Mouse (Mus musculus) gastrocnemius, postnatal 14 days (tissue): ENCODE measurements around the gene 1700029F12Rik. TPM values are rescaled to one million over a fixed set of nuclear protein-coding genes. Genes with fewer than 3 reads are reported as not detected.

Source experiments
- DNase-seq: peaks from one replicate; pipeline ENCODE4 v3.0.0; 2021; ENCODE audit warnings: mixed read lengths
- intact Hi-C: fragments of 180-260 bp; cut with DNase I; formaldehyde crosslinking; loops from one replicate; pipeline ENCODE4 v1.15.1; 2025; ENCODE audit warnings: low total_unique reads
- total RNA-seq, 2 experiments: library from RNA; stranded (reverse); gene quantifications; 2 replicates each; pipeline ENCODE4 v1.2.3; 2021

The 1700029F12Rik gene
- total RNA-seq, 2 experiments from 2014 or later, result not detected

DNA sequence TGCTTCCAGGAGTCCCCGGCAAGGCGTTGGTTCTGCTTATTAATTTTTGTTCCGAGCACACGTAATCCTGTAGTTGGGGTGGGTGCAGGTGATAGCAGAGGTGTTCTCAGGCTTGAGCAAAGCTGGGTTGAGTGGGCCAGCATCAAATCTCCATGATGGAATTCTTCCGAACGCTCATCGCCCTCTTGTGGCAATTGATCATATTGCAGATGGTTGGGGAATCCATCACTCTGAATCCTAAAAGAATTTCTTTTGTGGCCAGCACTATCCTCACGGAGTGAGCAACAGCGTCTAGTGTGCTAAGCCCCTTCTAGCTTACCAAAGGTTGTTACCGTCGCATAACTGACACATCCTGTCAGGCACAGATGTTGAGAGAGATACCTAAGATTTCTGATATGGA is 18.5 kb upstream of the 1700029F12Rik start:
- peak; percentile 30 for DNase-seq
- intact Hi-C loops, result loop anchor here (10.0 kb wide), 1 partner anchor 198 kb away; no protein-coding TSS in a partner anchor

DNA sequence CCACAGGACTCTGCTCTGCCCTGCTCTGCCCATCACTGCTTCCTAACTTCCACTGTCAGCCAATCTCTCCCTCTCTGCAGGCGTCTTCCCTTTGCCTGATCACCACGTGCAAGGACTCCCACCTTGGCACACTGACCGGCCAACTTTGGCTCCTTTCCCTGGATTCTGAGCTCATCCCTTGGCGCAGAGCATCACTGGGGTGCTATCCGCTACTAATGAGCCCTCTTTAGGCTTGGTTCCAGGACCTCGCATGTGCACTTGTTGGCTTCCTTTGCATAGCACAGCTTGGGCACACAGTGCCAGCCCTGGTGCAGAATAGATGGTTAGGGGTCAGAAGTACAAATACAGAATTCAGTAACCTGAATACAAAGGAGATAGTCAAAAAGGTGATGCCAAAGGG is 17.0 kb upstream of the 1700029F12Rik start:
- no peak for DNase-seq
- intact Hi-C loops, result loop anchor here (10.0 kb wide), 1 partner anchor 196 kb away; no protein-coding TSS in a partner anchor

DNA sequence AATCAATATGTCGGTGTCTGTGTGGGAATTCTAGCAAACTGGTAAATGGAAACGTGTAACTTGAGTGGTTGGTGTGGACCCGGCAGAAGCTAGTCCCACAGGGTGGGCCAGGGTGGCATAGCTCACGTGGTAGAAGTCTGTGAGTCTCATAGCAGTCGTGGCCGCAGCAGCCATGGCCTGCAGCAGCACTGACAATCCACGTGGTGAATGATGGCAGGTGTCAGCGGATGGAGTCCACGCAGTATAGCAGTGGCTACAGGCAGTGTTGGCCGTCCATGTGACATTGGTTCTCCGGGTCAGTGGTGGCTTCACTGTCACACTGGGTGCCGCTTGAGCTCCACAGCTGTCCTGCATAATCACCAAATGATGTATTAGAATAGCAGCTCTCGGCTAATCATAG is 4.1 kb downstream of the 1700029F12Rik start:
- intact Hi-C loops, result no loop called here
- DNase-seq, result no peak

DNA sequence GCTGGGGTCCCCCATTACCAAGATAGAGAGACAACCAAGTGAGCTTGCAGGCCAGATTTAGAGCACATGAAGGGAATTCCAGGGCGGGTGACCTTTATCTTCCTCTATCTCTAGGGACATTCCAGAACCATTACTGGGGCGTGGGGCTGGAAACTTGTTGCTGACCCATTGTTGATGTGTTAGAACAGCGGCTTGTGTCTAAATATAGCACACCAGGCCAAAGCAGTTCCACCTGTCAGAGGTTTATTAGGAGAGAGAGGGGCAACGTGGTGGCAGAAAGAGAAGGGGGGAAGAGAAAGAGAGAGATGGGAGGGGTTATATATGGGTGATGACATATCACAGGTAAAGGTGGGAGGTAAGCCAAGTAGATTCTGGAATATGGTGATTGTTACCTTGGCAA is 12.3 kb downstream of the 1700029F12Rik start:
- no peak for DNase-seq
- intact Hi-C loops, result no loop called here

DNA sequence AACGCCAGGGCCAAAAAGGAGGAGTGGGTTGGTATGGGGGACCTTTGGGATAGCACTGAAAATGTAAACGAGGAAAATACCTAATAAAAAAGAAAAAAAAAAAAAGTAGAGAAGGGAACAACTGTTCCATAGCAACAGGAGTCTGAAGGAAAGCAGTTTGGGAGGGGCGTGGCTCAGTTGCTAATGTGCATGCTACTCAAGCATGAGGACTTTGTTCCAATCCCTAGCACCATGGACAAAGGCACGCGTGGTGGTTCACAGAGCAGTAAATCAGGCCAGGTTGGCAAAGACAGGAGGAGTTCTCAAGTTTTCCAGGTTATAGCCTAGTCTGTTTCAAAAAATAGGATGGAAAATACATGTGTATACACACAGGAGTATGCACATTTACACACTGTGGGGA is 14.0 kb downstream of the 1700029F12Rik start:
- intact Hi-C loops, result no loop called here
- DNase-seq, result no peak

DNA sequence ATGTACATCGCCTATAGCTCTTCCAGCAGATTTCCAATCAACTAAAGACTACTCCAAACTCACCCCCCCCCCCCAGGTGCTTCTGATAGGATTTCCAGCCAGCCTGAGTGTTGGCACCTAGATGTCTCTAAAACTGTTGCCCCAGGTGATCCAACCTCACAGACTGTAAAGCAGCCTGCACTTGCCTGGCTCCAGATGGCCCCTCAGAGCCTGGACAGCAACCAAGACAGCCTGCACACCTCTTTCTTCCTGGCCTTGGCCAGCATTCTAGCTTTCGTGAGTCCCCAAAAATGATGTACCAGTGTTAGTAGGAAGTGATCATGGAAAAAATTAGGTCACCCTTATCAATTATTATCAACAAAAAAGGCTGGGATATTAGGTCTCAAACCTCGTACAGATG is 16.5 kb downstream of the 1700029F12Rik start:
- DNase-seq, result no peak
- intact Hi-C loops, result no loop called here

DNA sequence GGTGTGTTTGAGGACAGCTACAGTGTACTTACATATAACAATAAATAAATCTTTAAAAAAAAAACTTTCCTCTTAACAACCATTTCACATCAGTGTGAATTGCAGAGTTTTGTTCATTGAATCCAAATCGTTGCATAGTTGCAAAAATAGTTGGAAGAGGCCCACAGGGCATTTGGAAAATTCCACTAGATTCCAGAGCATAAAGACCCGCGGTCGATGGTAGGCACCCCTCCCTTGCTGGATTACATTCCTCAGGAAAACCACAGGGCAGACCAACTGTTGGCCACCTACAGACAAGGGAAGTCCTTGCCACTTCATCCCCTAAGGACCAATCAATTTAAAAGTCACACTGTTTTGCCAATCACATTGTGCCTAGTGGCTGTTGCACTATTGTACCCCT is 19.8 kb downstream of the 1700029F12Rik start:
- DNase-seq, result no peak
- intact Hi-C loops, result no loop called here

DNA sequence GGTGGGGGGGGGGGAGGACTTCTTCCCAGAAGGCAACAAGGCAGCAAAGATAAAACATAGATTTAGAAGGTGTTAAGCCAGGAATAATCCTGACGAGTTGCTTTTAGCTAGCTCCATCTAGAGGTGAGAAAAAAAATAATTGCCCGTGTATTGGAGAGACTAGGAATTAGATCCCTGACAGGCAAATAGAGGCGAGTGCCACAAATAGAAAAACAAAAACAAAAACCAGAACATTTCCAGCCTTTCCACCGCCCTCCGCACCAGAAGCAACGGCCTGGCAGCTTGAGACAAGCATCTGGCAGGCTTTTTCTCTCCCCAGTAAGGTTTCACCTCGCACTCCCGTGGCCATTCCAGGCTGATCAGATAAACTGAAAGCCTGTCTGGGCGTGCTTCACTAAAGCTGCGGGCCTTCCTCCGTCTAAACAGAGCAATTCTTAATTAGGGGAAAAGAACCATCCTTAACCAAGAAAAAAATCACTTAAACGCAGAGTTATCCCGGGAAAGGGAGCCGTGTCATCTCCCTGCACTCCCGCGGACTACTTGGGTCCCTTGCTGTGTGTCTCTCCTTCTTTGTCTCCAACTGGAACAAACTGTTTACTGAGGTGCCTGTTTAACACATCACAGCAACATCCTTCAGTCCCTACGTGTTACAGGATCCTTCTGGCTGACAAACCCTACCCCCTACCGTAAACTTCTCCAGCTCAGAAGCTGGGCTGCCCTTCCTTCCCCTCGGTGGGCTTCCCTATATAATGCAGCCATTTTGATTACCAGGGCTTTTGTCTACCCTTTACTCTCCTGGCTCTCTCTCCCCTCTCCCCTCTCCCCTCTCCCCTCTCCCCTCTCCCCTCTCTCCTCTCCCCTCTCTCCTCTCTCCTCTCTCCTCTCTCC is 25.7 kb downstream of the 1700029F12Rik start:
- intact Hi-C loops, result no loop called here
- DNase-seq, result no peak

DNA sequence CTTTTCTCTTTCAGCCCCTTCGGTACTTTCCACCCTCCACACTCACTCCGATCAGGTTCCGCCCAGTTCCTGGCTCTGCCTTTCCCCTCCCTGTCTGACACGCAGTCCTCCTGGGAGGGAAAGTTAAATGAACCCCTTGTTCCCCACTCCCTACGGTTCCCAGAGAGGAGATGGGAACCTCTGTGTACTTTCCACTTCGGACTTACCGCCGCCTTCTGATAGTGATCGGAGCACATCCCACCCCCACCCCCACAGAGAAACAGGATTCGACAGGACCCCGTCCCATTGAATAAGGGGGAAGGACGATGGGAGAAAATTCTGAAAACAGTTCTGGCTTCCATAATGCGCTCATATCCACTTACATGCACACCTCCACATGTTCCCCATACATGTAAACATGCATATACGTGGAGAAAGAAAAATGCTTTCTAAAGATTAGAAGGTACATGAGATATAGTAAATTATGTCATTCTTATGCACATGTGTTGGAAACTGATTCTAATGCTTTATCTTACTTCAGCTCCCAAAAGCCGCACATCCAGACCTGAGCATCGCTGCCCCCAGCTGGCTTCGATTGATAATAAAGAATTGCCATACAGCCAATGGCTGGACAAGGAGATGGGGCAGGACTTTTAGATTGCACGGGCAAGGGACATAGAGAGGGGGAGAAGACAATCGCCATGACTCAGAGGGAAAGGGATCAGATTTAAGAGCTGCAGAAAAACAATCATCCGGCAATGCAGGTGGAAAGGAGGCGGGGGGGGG is 26.5 kb downstream of the 1700029F12Rik start:
- intact Hi-C loops, result no loop called here
- DNase-seq, result no peak

DNA sequence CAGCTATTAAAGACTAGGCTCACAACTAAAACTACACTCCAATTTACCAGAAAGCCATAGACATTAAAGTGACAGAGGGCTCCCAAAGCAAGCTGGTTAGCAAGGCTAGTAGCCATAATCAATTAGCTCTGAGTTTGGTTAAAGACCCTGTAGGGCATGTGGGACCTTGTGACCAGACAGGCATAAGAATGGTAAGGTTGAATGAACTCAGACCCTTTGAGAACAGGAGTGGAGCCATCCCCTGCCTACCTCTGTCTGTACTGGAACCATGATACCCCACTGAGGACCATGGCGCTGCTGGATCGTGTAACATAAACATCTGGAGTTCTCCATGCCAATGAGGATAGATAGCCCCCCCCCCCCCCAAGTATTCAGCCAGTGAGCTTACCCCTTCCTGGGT is 27.4 kb downstream of the 1700029F12Rik start:
- DNase-seq, result no peak
- intact Hi-C loops, result no loop called here

DNA sequence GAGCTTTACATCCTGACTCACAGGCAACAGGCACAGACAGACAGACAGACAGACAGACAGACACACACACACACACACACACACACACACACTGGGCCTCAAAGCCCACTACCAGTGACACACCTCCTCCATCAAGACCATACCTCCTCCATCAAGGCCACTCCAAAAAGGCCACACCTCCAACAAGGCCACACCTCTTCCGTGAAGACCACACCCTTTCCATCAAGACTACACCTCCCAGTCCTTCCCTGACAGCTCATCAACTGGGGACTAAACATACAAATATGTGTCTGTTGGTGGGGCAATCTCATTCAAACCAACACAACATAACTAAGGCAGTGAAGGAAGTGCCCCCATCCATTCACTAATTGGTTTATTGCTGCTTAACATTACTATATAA is 37.1 kb downstream of the 1700029F12Rik start:
- DNase-seq, result no peak
- intact Hi-C loops, result no loop called here

DNA sequence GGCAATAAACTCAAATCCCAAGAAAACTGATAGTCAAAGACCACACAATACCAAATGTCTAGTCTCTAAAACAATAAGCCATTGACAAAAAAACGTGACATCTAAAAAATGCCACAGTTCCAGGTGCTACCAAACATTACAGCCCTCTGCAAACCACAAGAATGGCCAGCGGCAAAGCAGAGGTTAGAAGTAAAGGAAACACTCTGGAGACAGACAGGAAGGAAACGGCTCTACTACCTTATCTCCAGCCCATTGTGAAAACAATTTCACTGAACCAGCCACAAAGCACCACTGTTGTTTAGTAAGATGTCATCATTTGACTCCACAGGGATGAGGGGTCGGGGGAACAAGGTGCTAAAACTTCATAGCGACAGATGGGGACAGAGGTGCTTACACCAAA is 38.9 kb downstream of the 1700029F12Rik start:
- intact Hi-C loops, result no loop called here
- no peak for DNase-seq

DNA sequence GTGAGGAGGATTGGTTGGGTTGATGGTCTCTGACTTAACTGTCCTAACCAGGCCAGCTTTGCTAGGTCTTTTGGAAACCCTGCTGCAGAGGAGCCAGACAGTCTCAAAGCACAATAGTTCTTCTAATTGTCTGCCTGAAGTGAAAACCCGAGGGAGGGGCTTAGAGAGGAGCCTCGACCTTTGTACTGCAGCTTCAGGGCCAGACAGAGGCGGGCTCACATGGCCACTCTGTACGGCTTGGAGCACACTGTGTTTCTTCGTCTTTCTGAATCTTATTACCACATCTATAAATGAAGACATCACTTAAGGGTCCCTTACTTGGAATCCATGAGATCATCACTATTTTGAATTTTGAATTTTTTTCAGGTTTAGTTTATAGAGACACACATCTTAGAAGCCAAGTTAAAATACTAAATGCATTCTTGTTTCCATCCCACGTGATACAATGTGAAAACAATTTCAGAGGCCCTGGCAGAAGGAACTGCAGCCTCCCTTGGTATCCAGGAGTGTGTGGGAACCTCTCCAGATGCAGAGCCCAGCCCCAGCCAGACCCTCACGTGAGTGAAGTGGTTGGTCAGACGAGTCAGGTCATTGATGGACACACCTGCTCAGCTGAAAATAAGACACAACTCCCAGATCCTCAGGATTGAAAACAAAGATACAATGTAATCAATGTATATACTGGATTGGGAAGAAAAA is 40.7 kb downstream of the 1700029F12Rik start:
- DNase-seq, result no peak
- intact Hi-C loops, result no loop called here

DNA sequence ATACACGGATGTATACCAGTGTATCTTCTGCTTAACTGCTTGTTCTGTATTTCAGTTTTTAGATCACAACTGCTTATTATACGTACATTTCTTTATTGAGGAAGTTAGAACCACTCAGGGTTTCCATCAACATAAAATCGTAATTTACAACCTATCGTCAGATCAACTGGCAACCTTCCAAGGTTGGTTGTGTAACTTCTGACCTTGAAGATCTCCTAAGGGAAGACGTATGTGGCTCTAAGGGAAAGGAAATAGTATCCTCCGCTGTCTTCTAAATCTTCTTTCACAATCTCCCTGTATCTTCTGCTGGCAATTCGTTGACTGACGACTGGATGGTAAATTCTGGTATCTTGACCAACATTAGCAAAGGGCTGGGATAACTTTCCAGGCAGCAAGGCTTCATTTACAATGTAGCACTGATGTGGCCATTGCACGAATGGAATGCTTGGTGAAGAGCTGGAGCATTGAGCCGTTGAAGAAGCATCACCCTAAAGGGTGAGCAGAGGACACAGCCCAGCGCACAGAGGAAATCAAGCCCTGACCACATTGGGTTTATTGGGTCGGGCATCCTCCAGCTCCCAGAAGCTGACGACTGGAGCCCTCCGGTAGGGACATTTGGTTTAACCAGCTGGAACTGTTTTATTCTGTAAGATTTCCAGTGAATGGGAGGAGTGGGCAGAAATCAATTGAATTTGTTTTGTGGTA is 43.4 kb downstream of the 1700029F12Rik start:
- no peak for DNase-seq

DNA sequence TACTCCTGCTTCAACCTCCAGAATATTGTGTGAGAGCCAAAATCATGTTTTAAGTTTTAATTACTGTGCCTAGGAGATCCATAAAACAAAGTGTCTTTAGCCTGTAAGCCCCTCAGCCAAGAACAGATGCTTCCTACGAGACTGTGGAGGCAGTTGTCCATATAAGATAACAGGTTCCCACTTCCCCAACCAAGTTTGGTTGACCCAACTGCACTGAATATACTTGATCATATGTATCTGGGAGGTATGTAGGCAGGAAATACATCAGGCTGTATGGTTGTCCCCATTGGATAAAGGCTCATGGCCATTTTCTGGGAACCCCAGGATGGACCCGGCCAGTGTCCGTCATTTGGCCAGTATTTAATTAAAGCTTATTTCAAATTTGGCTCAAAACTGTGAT is 44.1 kb downstream of the 1700029F12Rik start:
- intact Hi-C loops, result no loop called here
- DNase-seq, result no peak

More for the DNA sequence above, 43.4 kb downstream of the 1700029F12Rik start:
- intact Hi-C loops, result no loop called here

DNA sequence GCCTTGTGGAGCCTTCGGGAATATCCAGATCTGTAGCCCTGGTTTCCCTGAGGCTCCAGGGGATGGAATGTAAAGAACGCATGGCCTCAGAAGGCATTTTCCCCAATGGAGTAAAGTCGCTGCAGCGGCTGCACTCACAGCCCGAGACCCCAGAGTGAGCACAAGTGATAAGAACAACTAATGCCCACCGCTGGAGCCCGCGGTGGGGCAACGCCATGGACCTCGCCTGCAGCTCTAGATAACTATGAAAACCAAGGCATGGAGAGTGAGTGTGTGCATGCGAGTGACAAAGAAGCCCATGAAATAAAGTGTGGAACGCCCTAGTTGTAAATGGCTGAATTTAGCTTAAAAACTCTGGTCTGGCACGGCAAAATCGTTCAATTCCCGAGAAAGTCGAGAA is 45.0 kb downstream of the 1700029F12Rik start:
- intact Hi-C loops, result no loop called here
- no peak for DNase-seq

DNA sequence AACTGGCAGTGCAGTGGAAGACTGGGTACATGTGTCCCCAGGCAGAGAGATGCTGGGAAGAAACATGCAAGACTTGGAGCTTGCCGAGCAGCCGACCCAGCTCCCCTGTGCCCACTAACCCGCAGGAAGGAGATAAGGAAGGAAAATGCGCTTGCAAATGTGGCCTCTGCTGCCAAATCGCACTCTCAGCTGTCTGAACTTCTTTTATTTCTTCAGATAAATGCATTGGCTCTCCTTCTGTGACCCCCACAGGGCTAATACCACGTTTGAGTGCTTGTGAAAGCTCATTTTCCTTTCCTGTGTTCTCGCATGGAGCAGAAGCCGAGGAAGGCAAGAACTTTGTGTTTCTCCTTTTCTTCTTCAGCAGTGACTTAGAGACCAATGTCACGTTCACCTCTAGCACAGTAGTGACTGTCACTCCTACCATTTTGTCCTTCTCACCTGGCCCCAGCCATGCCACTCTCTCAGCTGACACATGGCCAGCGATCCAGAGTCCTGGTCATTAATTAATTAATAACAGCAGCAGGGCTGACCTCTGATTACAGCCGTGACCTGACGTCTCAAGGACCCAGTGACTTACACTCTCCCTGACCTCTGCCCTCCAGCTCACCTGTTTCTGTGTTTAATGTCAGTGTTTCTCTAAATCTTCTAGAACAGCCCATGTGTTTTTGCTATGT is 48.4 kb downstream of the 1700029F12Rik start:
- intact Hi-C loops, result no loop called here
- no peak for DNase-seq

DNA sequence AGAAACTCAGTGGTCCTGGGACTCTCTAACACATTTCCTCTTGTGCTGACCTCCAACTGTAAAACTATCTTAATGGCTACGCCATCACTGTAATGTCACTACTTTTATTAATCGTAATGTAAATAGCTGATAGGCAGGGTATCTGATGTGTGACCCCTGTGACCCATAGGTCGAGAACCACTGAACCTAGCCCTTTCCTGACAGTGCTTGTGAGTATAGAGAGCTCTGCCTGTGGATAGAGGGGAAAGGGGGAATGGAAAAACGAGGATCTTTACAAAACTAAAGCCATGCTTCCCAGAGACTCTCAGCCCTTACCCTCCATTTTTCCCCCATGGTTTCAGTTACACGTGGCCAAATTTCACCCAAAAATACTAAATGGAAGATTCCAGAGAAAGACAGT is 49.5 kb downstream of the 1700029F12Rik start:
- no peak for DNase-seq
- intact Hi-C loops, result no loop called here
